ENCODE assay signal across 18 mouse cellular contexts in the genomic region with DNA sequence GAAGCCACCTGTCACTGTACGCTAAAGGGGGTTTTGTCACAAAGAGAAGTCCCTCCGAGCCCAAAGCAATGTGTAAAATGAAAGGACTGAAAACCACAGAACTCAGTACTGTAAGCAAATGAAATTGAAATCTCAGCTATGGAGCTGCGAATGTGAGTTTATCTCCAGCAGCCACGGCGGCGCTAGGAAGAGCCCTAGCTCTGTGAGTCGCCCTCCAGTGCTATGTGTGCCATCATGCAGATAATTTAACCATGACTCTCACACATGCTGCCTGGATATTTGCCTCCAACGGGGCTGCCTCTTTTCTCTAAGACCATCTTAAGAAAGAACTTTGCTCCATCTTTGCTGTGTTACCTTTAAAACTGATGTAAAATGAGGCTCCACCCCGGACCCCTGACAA. TPM values are rescaled to one million over a fixed set of nuclear protein-coding genes. Genes with fewer than 3 reads are reported as not detected.
A peak's percentile ranks its signal among the peaks of the same experiment; 100 is the strongest.
DNase-seq lines count a peak whose midpoint lies in the region; ATAC-seq and TF ChIP-seq lines count a peak whose summit lies in the region.
"Had no signal": no experiment of that assay in that cellular context is flagged by ENCODE, and none has a peak within 500 bp of the region (broad histone marks: within the 10 kb centered on the region; RNA-seq: fewer than 3 reads in every experiment).

No protein-coding gene starts in this region.

- 47% methylated on average over 9 of the region's 9 CpGs for WGBS in heart, embryonic 12.5 days
- WGBS in intestine, embryonic 14.5 days, result 80% methylated on average over 9 of the region's 9 CpGs
- WGBS in intestine, embryonic 16.5 days, result 80% methylated on average over 9 of the region's 9 CpGs
- WGBS in liver, postnatal 0 days (ENCODE audit: insufficient replicate concordance), result 68% methylated on average over 9 of the region's 9 CpGs

- no peak overlapping the region for H3K4me3 ChIP-seq in heart, embryonic 12.5 days
- no peak overlapping the region for H3K4me3 ChIP-seq in intestine, embryonic 14.5 days (ENCODE audit: low read depth, low read length)
- no peak overlapping the region for H3K4me3 ChIP-seq in intestine, embryonic 16.5 days (ENCODE audit: low read length)
- no peak overlapping the region for H3K4me3 ChIP-seq in liver, postnatal 0 days (ENCODE audit: low read depth, low read length)
- H3K4me3 ChIP-seq: embryonic facial prominence, embryonic 15.5 days; forebrain, embryonic 10.5 days; limb, embryonic 15.5 days had no signal

- DNase-seq in heart, postnatal 10 days, result no peak
- peak; percentile 45 for DNase-seq in intestine, embryonic 14.5 days (ENCODE audit: low spot score)
- peak; percentile 15 for DNase-seq in testis, postnatal 10 days (ENCODE audit: low spot score)
- DNase-seq in testis, postnatal 14 days (ENCODE audit: low spot score), result no peak
- DNase-seq in liver, postnatal 0 days, result no peak
- DNase-seq: adrenal gland, postnatal 36 days; cerebellum, adult 9-10 months; embryo, embryonic 11 days; gastrocnemius, postnatal 25 days; kidney, adult 8-10 months; kidney, postnatal 36 days; thymus, postnatal 36 days had no signal

- TF ChIP-seq CTCF in liver, postnatal 0 days (IDR thresholded peaks at IDR 0.05; ENCODE audit: low read depth), result no peak

- no peak overlapping the region for H3K27ac ChIP-seq in heart, embryonic 12.5 days (ENCODE audit: poor library complexity, severe bottlenecking)
- no peak overlapping the region for H3K27ac ChIP-seq in intestine, embryonic 14.5 days (ENCODE audit: low read depth)
- no peak overlapping the region for H3K27ac ChIP-seq in intestine, embryonic 16.5 days (ENCODE audit: low read length)
- no peak overlapping the region for H3K27ac ChIP-seq in liver, postnatal 0 days (ENCODE audit: low read depth)
- H3K27ac ChIP-seq: embryonic facial prominence, embryonic 15.5 days; forebrain, embryonic 10.5 days; limb, embryonic 15.5 days had no signal

- no peaks in the 10 kb centered on the region for H3K27me3 ChIP-seq in heart, embryonic 12.5 days (replicated peaks)
- no peaks in the 10 kb centered on the region for H3K27me3 ChIP-seq in intestine, embryonic 14.5 days (replicated peaks; ENCODE audit: control insufficient read depth, insufficient read depth, low read length)
- no peaks in the 10 kb centered on the region for H3K27me3 ChIP-seq in intestine, embryonic 16.5 days (replicated peaks; ENCODE audit: control insufficient read depth, insufficient read depth, low read length)
- H3K27me3 ChIP-seq in liver, postnatal 0 days (ENCODE audit: insufficient read depth, low read length), result no peaks in the 10 kb centered on the region
- H3K27me3 ChIP-seq: embryonic facial prominence, embryonic 15.5 days; limb, embryonic 15.5 days had no signal

- ATAC-seq in heart, embryonic 12.5 days (ENCODE audit: insufficient number of reproducible peaks, low FRiP score), result no peak
- ATAC-seq in intestine, embryonic 14.5 days (replicated peaks; ENCODE audit: low FRiP score, low TSS enrichment, low read depth), result no peak
- no peak for ATAC-seq in intestine, embryonic 16.5 days
- ATAC-seq in liver, postnatal 0 days, result no peak

- H3K4me1 ChIP-seq in heart, embryonic 12.5 days (replicated peaks), result peaks cover 6% of the 10 kb centered on the region
- H3K4me1 ChIP-seq in intestine, embryonic 14.5 days (replicated peaks; ENCODE audit: control insufficient read depth, insufficient read depth, low read length), result no peaks in the 10 kb centered on the region
- H3K4me1 ChIP-seq in intestine, embryonic 16.5 days (ENCODE audit: control insufficient read depth, insufficient read depth, low read length), result no peaks in the 10 kb centered on the region
- no peaks in the 10 kb centered on the region for H3K4me1 ChIP-seq in liver, postnatal 0 days (ENCODE audit: insufficient read depth)
- H3K4me1 ChIP-seq: embryonic facial prominence, embryonic 15.5 days; forebrain, embryonic 10.5 days; limb, embryonic 15.5 days had no signal

- TF ChIP-seq EP300 in liver, postnatal 0 days (IDR thresholded peaks at IDR 0.05; ENCODE audit: low read depth), result no peak

- peak overlapping the region; percentile 18; the same call in 1 of the 2 replicates for H3K9ac ChIP-seq in heart, embryonic 12.5 days
- no peak overlapping the region for H3K9ac ChIP-seq in intestine, embryonic 14.5 days (ENCODE audit: low read length)
- H3K9ac ChIP-seq in intestine, embryonic 16.5 days (ENCODE audit: low read depth, low read length), result no peak overlapping the region
- no peak overlapping the region for H3K9ac ChIP-seq in liver, postnatal 0 days (replicated peaks)
- H3K9ac ChIP-seq: embryonic facial prominence, embryonic 15.5 days; limb, embryonic 15.5 days had no signal

- peak overlapping the region; percentile 38 for H3K4me2 ChIP-seq in heart, embryonic 12.5 days
- no peak overlapping the region for H3K4me2 ChIP-seq in intestine, embryonic 14.5 days (ENCODE audit: low read length)
- no peak overlapping the region for H3K4me2 ChIP-seq in intestine, embryonic 16.5 days (ENCODE audit: low read depth, low read length)
- no peak overlapping the region for H3K4me2 ChIP-seq in liver, postnatal 0 days (ENCODE audit: low read depth, low read length)
- H3K4me2 ChIP-seq: embryonic facial prominence, embryonic 15.5 days; limb, embryonic 15.5 days had no signal

- H3K36me3 ChIP-seq in heart, embryonic 12.5 days, result no peaks in the 10 kb centered on the region
- no peaks in the 10 kb centered on the region for H3K36me3 ChIP-seq in intestine, embryonic 14.5 days (ENCODE audit: control insufficient read depth, insufficient read depth, low read length)
- no peaks in the 10 kb centered on the region for H3K36me3 ChIP-seq in intestine, embryonic 16.5 days (ENCODE audit: control insufficient read depth, insufficient read depth, low read length)
- H3K36me3 ChIP-seq in liver, postnatal 0 days (replicated peaks; ENCODE audit: insufficient read depth, low read length), result no peaks in the 10 kb centered on the region
- H3K36me3 ChIP-seq: embryonic facial prominence, embryonic 15.5 days; forebrain, embryonic 10.5 days; limb, embryonic 15.5 days had no signal

- no peaks in the 10 kb centered on the region for H3K9me3 ChIP-seq in heart, embryonic 12.5 days (replicated peaks)
- H3K9me3 ChIP-seq in intestine, embryonic 14.5 days (ENCODE audit: control insufficient read depth, low read length), result no peaks in the 10 kb centered on the region
- no peaks in the 10 kb centered on the region for H3K9me3 ChIP-seq in intestine, embryonic 16.5 days (ENCODE audit: control insufficient read depth, low read length)
- no peaks in the 10 kb centered on the region for H3K9me3 ChIP-seq in liver, postnatal 0 days (ENCODE audit: low read length)
- H3K9me3 ChIP-seq: embryonic facial prominence, embryonic 15.5 days; forebrain, embryonic 10.5 days; limb, embryonic 15.5 days had no signal

- intact Hi-C loops in heart, postnatal 10 days (cut with DNase I), result no loop called here

RNA-seq across cellular contexts. Expression of gene Mlip, which starts 16.5 kb away (rescaled TPM):
- polyA plus RNA-seq in heart, embryonic 12.5 days (2016; fragmentation: Nextera tagmentation; extraction: Ambion mirVana), result 67.8 and 70.9 TPM in 2 replicates
- total RNA-seq in heart, postnatal 10 days (2021), result 100 to 1,000 TPM; 154 TPM
- 0.19 and 0.42 TPM in 2 replicates for polyA plus RNA-seq in intestine, embryonic 14.5 days (2014; fragmentation: Nextera tagmentation; extraction: Ambion mirVana)
- 0.59 and 0.60 TPM in 2 replicates for polyA plus RNA-seq in intestine, embryonic 16.5 days (2015; fragmentation: Nextera tagmentation; extraction: Ambion mirVana)
- polyA plus RNA-seq in liver, postnatal 0 days (2015; fragmentation: Nextera tagmentation; extraction: Ambion mirVana), result 0.43 TPM in 1 of 2 replicates, not detected in the other
- total RNA-seq: ES-E14 had no signal
- polyA plus RNA-seq: forebrain, embryonic 10.5 days had no signal

Comparison
In these comparisons a context has a peak if more than half of its experiments do, and no peak if none do; other contexts are left out.
1. DNase-seq: peak in intestine, embryonic 14.5 days (single experiment) and testis, postnatal 10 days (single experiment); none in heart, postnatal 10 days (0 of 2), testis, postnatal 14 days (single experiment) and liver, postnatal 0 days (single experiment).
2. RNA of gene Mlip, which starts 16.5 kb away (polyA plus RNA-seq): 67.8 to 70.9 TPM in heart, embryonic 12.5 days; 0.59 to 0.60 TPM in intestine, embryonic 16.5 days, 0.19 to 0.42 TPM in intestine, embryonic 14.5 days and 0.43 TPM in liver, postnatal 0 days; every median in the first group is over 10 times any median in the second.